Mouse (Mus musculus): ENCODE measurements around the gene Lrrc45. TPM values are rescaled to one million over a fixed set of nuclear protein-coding genes. Genes with fewer than 3 reads are reported as not detected.
A peak's percentile ranks its signal among the peaks of the same experiment; 100 is the strongest.
"Not testable (repeated sequence)": the region's sequence is repeated elsewhere in the genome, so short reads cannot be mapped to it uniquely, and the experiment has no call there.

Gene Lrrc45
- 34.3 and 46.1 TPM in 2 replicates for polyA plus RNA-seq (2012; ENCODE audit: insufficient read depth, insufficient read length, missing spikeins)

DNA sequence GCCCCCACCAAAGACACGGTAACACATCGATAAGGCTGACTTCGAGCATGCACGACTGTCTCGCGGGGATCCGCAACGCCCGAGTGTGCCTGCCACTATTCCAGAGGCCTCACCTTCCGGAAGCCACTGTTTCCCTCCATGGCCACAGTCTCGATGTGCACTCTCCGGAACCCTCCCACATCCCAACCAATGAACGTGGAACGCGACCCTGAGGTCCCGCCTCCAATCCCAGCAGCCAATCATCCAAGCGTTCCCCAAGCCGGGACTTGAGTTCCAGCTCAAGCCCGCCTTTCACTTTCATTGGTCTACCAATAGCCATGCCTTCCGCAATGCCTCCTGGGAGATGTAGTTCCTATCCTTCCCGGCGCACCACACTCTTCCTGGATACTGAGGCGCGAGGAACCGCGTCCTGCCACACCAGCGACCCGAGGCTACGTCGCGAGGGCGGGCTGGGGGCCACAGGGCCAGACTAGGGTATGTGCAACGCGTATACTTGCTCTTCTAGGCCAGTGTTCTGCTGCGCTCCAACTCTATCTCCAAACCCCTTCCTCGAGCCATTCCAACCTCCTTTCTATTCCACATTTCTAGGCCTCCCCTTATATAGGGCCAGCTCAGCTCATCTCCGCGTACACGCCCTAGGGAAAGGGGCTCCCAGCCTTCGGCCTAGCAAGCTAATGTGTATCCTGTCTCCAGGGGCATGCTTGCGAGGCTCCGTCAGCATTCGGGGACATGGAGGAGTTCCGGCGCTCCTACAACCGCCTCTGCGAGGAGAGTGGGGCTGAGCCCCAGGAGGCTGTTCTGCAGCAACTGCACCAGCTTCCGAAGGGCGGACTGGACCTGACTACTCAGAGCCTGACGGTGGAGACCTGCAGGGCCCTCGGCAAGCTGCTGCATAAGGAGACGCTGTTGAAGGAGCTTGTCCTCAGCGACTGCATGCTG is at the start of gene Lrrc45, which contains the start of gene Cenpx:
Gene Lrrc45 (plus strand): TSS at position 346 of the 939 bp plus-strand sequence.
Gene Cenpx (minus strand): TSS at position 159 of the 939 bp plus-strand sequence.
- H3K4me1 ChIP-seq (ENCODE audit: control insufficient read depth, insufficient read depth, low read length): peaks cover 5% of the 10 kb centered on the region
- peak within 1 kb of the TSS; percentile 14 for H3K27ac ChIP-seq (ENCODE audit: insufficient read depth, low read depth, low read length)
- peak within 1 kb of the TSS; percentile 70 for H3K4me3 ChIP-seq (ENCODE audit: insufficient read depth, low read length)
- no peak for TF ChIP-seq CTCF (IDR thresholded peaks at IDR 0.05; ENCODE audit: low read depth, low read length)
- peak; percentile 52; the same call in 1 of the 2 replicates for TF ChIP-seq POLR2A (IDR thresholded peaks at IDR 0.05; ENCODE audit: borderline replicate concordance, low read depth, low read length)

DNA sequence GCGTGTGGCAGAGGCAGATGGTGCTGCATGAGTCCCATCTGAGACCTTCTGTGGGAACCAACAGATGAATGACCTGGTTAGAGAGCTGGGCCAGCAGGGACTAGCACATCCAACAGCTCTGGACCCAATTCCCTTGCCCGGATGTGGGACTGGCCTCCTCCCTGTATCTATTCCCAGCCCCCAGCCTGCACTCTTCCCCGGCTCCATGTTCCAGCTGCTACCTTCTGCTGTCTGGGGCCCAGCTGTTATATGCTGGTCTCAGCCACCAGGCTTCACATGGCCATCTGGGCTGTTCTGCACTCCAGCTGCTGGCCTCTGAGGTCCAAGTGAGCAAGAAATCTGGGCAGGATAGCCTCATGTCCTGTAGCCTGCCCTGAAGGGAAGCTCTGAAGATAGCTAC is 48.3 kb upstream of the Lrrc45 start:
- Histone ChIP-seq H3K4me3 (ENCODE audit: insufficient read depth, low read length) (no peak overlapping the region), H3K27ac (ENCODE audit: insufficient read depth, low read depth, low read length) (no peak overlapping the region), H3K4me1 (ENCODE audit: control insufficient read depth, insufficient read depth, low read length) (no peaks in the 10 kb centered on the region)
- TF ChIP-seq POLR2A (IDR thresholded peaks at IDR 0.05; ENCODE audit: borderline replicate concordance, low read depth, low read length) (no peak), CTCF (IDR thresholded peaks at IDR 0.05; ENCODE audit: low read depth, low read length) (no peak)

DNA sequence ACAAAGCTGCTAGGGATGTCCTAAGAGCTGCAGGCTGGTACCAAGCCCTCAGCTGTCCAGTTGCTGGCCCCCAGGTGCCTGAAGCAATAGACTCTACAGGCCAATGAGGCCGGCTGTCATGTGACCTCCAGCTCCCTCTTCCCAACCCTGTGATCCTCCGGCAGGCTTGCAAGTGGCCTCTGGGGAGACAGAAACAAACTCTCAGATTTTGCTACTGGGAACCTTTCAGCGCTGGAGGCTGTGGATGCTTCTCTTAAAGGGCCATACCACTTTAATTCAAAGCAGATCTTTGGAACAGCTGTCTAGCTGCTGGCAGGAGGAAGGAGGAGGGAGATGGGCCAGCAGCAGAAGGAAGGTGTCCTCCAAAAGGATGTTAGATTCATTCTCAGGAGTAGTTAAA is 47.1 kb upstream of the Lrrc45 start:
- TF ChIP-seq POLR2A (IDR thresholded peaks at IDR 0.05; ENCODE audit: borderline replicate concordance, low read depth, low read length): no peak
- no peak for TF ChIP-seq CTCF (IDR thresholded peaks at IDR 0.05; ENCODE audit: low read depth, low read length)

DNA sequence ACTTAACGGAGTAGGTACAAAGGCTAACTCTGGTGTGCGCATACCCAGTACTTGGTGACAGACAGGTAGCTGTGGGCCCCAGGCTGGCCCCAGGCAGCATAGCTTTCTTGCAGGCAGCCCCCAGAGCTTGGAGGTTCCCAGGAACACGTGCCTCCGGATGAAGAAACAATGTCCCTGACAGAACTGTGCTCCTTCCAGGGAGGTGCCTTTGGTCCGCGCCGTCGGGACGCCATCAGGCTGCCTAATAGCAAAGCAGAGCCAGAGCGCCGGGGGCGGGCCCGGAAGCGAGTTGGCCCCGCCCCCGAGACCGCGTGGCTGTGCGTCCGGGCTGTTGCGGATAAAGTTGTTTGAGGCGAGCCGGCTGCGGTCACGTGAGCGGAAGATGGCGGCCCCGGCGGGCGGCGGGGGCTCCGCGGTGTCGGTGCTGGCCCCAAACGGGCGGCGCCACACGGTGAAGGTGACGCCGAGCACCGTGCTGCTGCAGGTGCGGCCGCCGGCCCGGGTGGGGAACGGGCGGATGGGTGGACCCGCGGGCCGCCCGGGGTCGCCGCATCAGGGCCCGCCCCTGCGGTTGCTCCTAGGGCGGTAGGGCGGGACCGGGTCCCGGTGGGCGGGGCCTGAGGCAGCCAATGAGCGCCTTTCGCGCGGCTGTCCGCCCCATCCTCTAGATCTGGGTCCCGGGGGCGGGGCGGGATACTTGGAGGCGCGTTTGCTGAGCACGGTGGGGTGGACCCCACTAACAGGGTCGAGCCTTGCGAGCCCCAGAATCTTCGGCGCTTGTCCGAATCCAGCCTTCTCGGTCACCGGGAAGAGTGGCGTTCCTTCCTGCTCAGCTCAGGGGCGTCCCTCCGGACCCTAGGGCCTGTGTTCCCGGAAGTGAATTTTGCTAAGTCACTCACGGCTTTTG is 40.8 kb upstream of the Lrrc45 start, which contains the start of gene Aspscr1:
Gene Aspscr1 (plus strand): TSS at position 287 of the 907 bp plus-strand sequence.
- TF ChIP-seq POLR2A (IDR thresholded peaks at IDR 0.05; ENCODE audit: borderline replicate concordance, low read depth, low read length) (0 out of 2 replicates have a peak, but pooled peaks have one; percentile 54), CTCF (IDR thresholded peaks at IDR 0.05; ENCODE audit: low read depth, low read length) (no peak)
- peaks cover 20% of the 10 kb centered on the region for H3K4me1 ChIP-seq (ENCODE audit: control insufficient read depth, insufficient read depth, low read length)
- peak within 1 kb of the TSS; percentile 81 for H3K27ac ChIP-seq (ENCODE audit: insufficient read depth, low read depth, low read length)
- peak within 1 kb of the TSS; percentile 86 for H3K4me3 ChIP-seq (ENCODE audit: insufficient read depth, low read length)

More for the DNA sequence above, 47.1 kb upstream of the Lrrc45 start:
- Histone ChIP-seq H3K27ac (ENCODE audit: insufficient read depth, low read depth, low read length) (no peak overlapping the region), H3K4me1 (ENCODE audit: control insufficient read depth, insufficient read depth, low read length) (no peaks in the 10 kb centered on the region), H3K4me3 (ENCODE audit: insufficient read depth, low read length) (no peak overlapping the region)

DNA sequence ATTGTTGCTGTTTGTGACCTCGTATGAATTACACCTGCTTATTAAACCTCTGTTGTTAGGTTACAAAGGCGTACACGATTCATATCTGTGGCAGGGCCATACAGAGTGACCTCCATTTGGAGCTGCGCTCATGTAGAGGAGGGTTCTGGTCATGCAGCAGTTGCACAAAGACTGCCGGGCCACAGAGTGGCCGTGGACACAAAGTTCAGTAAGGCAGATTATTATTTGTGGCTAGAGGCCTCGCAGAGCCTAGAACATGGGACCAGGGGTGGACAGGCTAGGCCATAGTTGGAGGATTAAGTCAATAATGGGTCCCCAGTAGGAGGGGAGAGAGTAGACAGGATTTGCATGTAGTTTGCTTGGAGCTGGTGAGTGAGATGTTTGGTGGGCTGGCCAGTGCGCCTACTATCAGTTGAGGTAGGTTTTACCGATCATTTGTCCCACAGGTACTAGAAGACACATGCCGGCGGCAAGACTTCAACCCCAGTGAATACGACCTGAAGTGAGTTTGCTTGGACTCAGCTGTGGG is 40.1 kb upstream of the Lrrc45 start:
- Histone ChIP-seq H3K4me3 (ENCODE audit: insufficient read depth, low read length) (peak overlapping the region; percentile 86), H3K27ac (ENCODE audit: insufficient read depth, low read depth, low read length) (peak overlapping the region; percentile 81), H3K4me1 (ENCODE audit: control insufficient read depth, insufficient read depth, low read length) (peaks cover 20% of the 10 kb centered on the region)
- TF ChIP-seq POLR2A (IDR thresholded peaks at IDR 0.05; ENCODE audit: borderline replicate concordance, low read depth, low read length) (no peak), CTCF (IDR thresholded peaks at IDR 0.05; ENCODE audit: low read depth, low read length) (no peak)

DNA sequence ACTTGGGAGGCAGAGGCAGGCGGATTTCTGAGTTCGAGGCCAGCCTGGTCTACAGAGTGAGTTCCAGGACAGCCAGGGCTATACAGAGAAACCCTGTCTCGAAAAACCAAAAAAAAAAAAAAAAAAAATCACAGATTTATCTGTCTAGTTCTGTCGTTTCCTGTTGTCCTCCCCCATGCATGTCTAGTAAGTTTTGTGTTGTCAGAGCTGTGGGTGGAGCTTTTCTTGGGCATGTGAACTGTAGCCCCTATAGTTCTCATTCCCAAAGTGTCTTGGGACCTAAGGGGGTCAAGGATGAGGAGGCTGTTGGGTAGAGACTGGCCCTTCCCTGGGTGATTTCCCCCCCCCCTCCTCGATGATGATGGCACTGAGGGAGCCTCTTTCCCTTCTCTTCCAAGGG is 37.9 kb upstream of the Lrrc45 start:
- H3K27ac ChIP-seq (ENCODE audit: insufficient read depth, low read depth, low read length); H3K4me3 ChIP-seq (ENCODE audit: insufficient read depth, low read length): not testable (repeated sequence)
- H3K4me1 ChIP-seq (ENCODE audit: control insufficient read depth, insufficient read depth, low read length): peaks cover 20% of the 10 kb centered on the region

DNA sequence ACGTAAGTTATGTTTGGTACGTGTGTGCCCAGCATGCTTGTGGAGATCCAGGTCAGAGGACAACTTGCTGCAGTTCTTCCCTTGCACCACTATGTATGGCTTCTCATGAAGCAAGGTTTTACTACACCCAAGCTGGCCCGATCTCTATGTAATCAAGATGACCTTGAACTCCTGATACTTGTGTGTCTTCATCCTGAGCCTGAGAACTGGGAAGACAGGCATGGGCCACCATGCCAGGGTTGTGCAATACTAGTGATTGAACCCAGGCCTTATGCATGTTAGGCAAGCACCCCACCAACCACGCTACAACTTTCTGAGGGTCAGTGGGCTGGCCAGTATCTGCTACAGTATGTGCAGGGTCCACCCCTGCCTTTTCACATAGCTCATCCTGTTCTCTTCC is 36.8 kb upstream of the Lrrc45 start:
- H3K4me3 ChIP-seq (ENCODE audit: insufficient read depth, low read length): no peak overlapping the region

DNA sequence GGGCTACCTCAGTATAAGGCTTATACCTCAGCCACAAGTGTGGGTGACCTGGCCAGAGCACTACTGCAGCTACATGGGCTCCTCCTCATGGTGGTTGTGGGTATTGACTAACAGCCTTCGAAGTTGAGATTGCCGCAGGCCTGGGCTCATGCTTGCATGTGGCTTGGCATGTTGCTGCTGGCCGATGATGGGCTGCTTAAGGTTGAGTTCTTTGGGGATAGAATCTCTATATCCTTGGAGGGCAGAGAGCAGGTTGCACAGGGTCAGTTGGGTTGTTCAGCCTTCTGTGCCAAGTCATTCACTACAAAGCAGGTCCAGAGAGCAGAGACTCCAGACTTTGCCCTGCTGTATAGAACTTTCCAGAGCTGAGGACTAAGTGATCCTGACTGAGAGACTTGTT is 33.8 kb upstream of the Lrrc45 start:
- TF ChIP-seq POLR2A (IDR thresholded peaks at IDR 0.05; ENCODE audit: borderline replicate concordance, low read depth, low read length) (no peak), CTCF (IDR thresholded peaks at IDR 0.05; ENCODE audit: low read depth, low read length) (no peak)
- Histone ChIP-seq H3K27ac (ENCODE audit: insufficient read depth, low read depth, low read length) (no peak overlapping the region), H3K4me3 (ENCODE audit: insufficient read depth, low read length) (no peak overlapping the region), H3K4me1 (ENCODE audit: control insufficient read depth, insufficient read depth, low read length) (peaks cover 22% of the 10 kb centered on the region)

More for the DNA sequence above, 36.8 kb upstream of the Lrrc45 start:
- TF ChIP-seq CTCF (IDR thresholded peaks at IDR 0.05; ENCODE audit: low read depth, low read length): no peak
- H3K4me1 ChIP-seq (ENCODE audit: control insufficient read depth, insufficient read depth, low read length): peaks cover 20% of the 10 kb centered on the region
- H3K27ac ChIP-seq (ENCODE audit: insufficient read depth, low read depth, low read length): no peak overlapping the region

DNA sequence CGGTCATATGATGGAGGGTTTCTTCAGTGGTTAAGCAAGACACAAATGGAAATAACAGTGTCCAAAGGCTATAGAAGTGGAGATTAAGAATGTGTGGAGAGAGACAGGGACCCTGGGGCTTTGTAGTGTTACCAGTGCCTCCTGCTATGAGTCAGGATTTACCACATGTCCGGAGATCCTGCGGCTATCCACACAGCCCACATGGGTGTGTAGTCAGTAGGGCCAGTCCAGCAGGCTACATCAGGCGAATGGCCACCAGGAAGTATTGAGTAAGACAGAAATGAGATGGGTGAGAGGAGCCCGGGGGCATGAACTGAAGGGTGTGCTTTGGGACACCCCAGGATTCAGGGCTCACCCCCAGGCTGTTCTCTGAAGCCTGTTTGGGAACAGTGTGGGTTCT is 31.0 kb upstream of the Lrrc45 start:
- Histone ChIP-seq H3K27ac (ENCODE audit: insufficient read depth, low read depth, low read length) (no peak overlapping the region), H3K4me3 (ENCODE audit: insufficient read depth, low read length) (no peak overlapping the region), H3K4me1 (ENCODE audit: control insufficient read depth, insufficient read depth, low read length) (peaks cover 15% of the 10 kb centered on the region)
- TF ChIP-seq CTCF (IDR thresholded peaks at IDR 0.05; ENCODE audit: low read depth, low read length) (no peak), POLR2A (IDR thresholded peaks at IDR 0.05; ENCODE audit: borderline replicate concordance, low read depth, low read length) (no peak)
